Mouse (Mus musculus) bone marrow, adult 2 months (tissue): ENCODE results near the gene Sox8.

Experiments
- CTCF ChIP-seq: fragments of 200-500 bp; IDR thresholded peaks from 2 replicates; pipeline ENCODE4 v1.5.1; 2011; ENCODE audit warnings: low read length, control low read depth; ENCODE audit not compliant: control insufficient read depth, insufficient read depth
- POLR2A ChIP-seq: fragments of 200-500 bp; IDR thresholded peaks from 2 replicates; pipeline ENCODE4 v1.6.1; 2011; ENCODE audit warnings: low read depth, mild to moderate bottlenecking, control low read depth, low read length, borderline replicate concordance; ENCODE audit not compliant: control insufficient read depth

GRCm38 (mm10) chr17:25590985-25591384 is 20.5 kb upstream of the Sox8 start:
- peak; percentile 9; the same call in 1 of the 2 replicates for TF ChIP-seq CTCF
- TF ChIP-seq POLR2A: no peak
